Mouse (Mus musculus): ENCODE results near the gene Sbf1. TPM values are rescaled to one million over a fixed set of nuclear protein-coding genes. Genes with fewer than 3 reads are reported as not detected.

Gene Sbf1
- 30.5 and 30.9 TPM in 2 replicates for polyA plus RNA-seq (2015; fragmentation: Nextera tagmentation; extraction: Ambion mirVana)

DNA sequence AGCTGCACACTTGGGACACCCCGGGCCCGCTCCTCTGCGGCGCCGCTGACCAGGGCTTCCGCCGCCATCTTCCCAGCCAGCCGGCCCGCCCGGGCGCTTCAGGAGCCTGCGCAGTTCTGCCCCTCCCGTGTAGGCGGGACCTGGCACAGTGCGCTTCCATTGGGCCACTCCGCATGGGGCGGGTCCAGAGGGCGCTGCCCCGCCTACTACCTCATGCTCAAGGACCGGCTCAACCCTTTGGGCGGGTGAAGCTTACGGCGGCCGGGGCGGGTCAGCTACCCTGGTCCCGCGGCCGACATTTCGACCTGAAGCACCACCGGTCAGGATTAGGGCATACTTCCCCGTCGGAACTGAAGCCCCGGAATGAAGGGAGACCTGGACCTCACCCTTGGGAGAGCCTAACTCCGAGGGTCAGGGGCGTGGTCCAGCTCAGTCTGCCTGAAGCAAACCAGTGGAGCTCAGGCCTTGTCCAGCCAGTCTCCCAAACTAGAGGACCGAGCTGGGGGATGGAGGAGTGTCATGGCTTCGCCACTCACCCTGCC, at the start of gene Sbf1:
TSS of gene Sbf1 (minus strand) at position 122 of the 542 bp plus-strand sequence.

DNA sequence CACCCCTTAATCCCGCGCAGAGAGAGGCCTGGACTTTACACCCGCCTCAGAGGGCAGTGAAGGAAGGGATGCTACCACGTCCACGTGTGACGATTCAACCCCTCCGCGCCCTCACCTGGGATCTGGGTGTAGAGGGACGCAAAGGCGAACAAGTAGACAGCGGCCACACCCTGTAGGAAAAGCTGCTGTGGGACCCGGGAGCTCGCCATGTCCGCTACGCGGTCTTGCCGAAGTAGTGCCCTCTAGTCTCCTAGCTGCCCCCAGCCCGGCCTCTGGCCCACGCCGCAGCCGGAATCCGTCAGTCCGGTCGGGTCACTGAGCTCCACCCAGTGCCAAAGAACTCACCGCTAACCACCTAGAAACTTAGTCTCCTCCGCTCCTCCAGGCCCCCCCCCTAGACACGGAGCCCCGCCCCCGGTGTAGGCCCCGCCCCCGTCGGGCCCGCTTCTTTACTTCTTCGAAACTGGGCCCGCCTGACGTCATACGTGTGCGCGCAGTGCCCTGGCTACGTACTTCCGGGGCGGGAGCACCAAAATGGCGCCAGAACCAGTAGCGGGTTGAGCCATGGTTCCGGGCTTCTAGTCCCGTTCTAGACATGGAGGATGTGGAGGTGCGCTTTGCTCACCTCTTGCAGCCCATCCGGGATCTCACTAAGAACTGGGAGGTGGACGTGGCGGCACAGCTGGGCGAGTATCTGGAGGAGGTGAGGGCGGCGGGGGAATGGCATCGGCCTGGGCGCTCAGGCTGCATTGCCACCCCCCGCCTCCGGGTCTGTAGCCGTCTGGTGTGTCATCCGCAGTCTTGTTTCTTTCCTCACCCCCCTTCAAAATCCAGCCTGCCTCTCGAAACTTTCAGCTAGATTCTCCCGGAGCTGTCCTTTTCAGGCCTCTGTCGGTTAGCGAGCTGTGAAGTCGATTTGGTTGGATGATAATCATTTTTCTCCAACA, 40.4 kb upstream of the Sbf1 start, which contains the start of the genes Lmf2 and Ncaph2:
TSS of gene Lmf2 (minus strand) at position 419 of the 947 bp plus-strand sequence.
TSS of gene Ncaph2 (plus strand) at position 479 of the 947 bp plus-strand sequence.

DNA sequence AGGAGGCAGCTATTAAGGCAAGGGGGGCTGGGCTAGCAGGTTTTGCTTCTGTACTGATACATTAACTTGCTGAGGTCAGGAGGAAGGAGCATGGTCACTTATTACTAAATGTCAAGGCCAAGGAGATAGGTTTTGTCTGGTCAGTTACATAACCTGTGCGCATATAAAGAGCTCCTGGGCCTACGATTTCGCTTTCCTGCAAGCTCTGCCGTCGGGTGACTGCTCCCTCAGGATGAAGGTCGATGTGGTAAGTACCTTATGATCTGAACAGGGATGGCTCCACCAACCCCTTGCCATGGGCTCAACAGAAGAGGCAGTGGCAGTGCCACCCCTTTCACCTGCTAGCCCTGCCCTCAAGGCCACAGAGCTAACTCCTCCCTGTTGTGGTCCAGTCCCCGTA, 19.2 kb upstream of the Sbf1 start, which contains the start of gene Miox:
TSS of gene Miox (plus strand) at position 128 of the 400 bp plus-strand sequence.

DNA sequence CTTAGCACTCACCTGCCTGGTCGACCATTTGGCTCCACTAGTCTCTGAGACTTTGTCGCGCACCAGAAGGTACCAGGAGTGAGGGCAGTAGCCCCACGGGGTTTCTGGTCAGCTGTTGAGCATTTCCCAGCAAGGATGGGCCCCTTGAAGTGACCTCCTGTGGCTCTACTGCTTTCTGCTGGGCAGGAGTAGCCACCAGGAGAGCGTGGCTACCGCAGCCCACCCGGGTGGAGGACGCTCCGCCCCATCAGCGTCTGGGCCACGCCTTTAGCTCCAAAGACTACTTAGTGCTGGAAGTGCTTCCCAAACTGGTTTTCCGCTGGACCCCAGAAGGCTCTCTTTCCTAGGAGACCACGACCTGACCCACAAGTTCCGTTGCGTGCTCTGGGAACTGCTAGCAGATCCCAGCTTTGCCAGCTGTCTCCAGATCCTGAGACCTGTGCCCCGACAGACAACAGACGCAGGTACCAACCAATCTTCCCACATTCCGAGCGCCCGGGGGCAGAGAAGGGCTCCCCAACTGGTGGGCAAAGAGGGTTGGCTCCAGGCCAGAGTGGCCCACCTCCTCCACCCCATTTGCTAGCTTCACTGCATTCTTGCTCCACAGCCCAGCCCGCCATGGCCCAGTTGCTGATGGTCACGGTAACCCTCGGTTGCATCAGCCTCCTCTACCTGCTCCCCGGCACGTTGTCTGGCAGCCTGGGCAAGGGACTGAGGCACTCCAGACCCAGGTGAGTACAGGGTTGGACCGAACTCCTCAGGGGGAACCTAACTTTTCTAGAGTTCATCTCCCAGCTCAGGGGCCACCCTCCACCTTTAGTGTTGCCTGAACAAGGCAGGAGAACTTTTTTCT, 7.8 kb upstream of the Sbf1 start, which contains the start of gene Adm2:
TSS of gene Adm2 (plus strand) at position 51 of the 853 bp plus-strand sequence.

Small RNA genes within 50 kb of the gene (microRNA-seq; reads per million reads assigned to microRNA genes)
- gene Mir6959: not detected

Other genes with a start within 250 kb of the Sbf1 start
- 32.1 and 35.5 TPM in 2 replicates for gene Trabd, start 240.2 kb downstream of the Sbf1 start, polyA plus RNA-seq (2015; fragmentation: Nextera tagmentation; extraction: Ambion mirVana)
- gene Selenoo, start 226.2 kb downstream of the Sbf1 start, polyA plus RNA-seq (2015; fragmentation: Nextera tagmentation; extraction: Ambion mirVana): 12.3 and 12.6 TPM in 2 replicates
- 5.0 and 5.2 TPM in 2 replicates for gene Tubgcp6, start 192.2 kb downstream of the Sbf1 start, polyA plus RNA-seq (2015; fragmentation: Nextera tagmentation; extraction: Ambion mirVana)
- gene Hdac10, start 186.6 kb downstream of the Sbf1 start, polyA plus RNA-seq (2015; fragmentation: Nextera tagmentation; extraction: Ambion mirVana): 11.7 and 14.0 TPM in 2 replicates
- 6.3 and 6.7 TPM in 2 replicates for gene Mapk12, start 174.6 kb downstream of the Sbf1 start, polyA plus RNA-seq (2015; fragmentation: Nextera tagmentation; extraction: Ambion mirVana)
- 2.8 and 3.0 TPM in 2 replicates for gene Mapk11, start 165.7 kb downstream of the Sbf1 start, polyA plus RNA-seq (2015; fragmentation: Nextera tagmentation; extraction: Ambion mirVana)
- gene Plxnb2, start 134.5 kb downstream of the Sbf1 start, polyA plus RNA-seq (2015; fragmentation: Nextera tagmentation; extraction: Ambion mirVana): 109 and 111 TPM in 2 replicates
- gene Dennd6b, start 118.8 kb downstream of the Sbf1 start, polyA plus RNA-seq (2015; fragmentation: Nextera tagmentation; extraction: Ambion mirVana): 3.4 and 4.0 TPM in 2 replicates
- gene Ppp6r2, start 103.8 kb downstream of the Sbf1 start, polyA plus RNA-seq (2015; fragmentation: Nextera tagmentation; extraction: Ambion mirVana): 16.6 and 18.9 TPM in 2 replicates
- 0.40 and 0.57 TPM in 2 replicates for gene Adm2, start 7.4 kb upstream of the Sbf1 start, polyA plus RNA-seq (2015; fragmentation: Nextera tagmentation; extraction: Ambion mirVana)
- gene Miox, start 19.1 kb upstream of the Sbf1 start, polyA plus RNA-seq (2015; fragmentation: Nextera tagmentation; extraction: Ambion mirVana): not detected in 2 replicates
- gene Lmf2, start 40.3 kb upstream of the Sbf1 start, polyA plus RNA-seq (2015; fragmentation: Nextera tagmentation; extraction: Ambion mirVana): 43.3 and 44.4 TPM in 2 replicates
- 87.6 and 102 TPM in 2 replicates for gene Ncaph2, start 40.4 kb upstream of the Sbf1 start, polyA plus RNA-seq (2015; fragmentation: Nextera tagmentation; extraction: Ambion mirVana)
- 5.2 and 7.6 TPM in 2 replicates for gene Sco2, start 58.5 kb upstream of the Sbf1 start, polyA plus RNA-seq (2015; fragmentation: Nextera tagmentation; extraction: Ambion mirVana)
- 1.5 and 1.9 TPM in 2 replicates for gene Tymp, start 61.7 kb upstream of the Sbf1 start, polyA plus RNA-seq (2015; fragmentation: Nextera tagmentation; extraction: Ambion mirVana)
- gene Odf3b, start 64.0 kb upstream of the Sbf1 start, polyA plus RNA-seq (2015; fragmentation: Nextera tagmentation; extraction: Ambion mirVana): 0.17 and 0.23 TPM in 2 replicates
- gene Klhdc7b, start 69.6 kb upstream of the Sbf1 start, polyA plus RNA-seq (2015; fragmentation: Nextera tagmentation; extraction: Ambion mirVana): not detected in 2 replicates
- not detected in 2 replicates for gene Syce3, start 95.2 kb upstream of the Sbf1 start, polyA plus RNA-seq (2015; fragmentation: Nextera tagmentation; extraction: Ambion mirVana)
- 0.67 and 0.69 TPM in 2 replicates for gene Cpt1b, start 110.6 kb upstream of the Sbf1 start, polyA plus RNA-seq (2015; fragmentation: Nextera tagmentation; extraction: Ambion mirVana)
- gene C730034F03Rik, start 114.3 kb upstream of the Sbf1 start, polyA plus RNA-seq (2015; fragmentation: Nextera tagmentation; extraction: Ambion mirVana): 2.0 and 2.6 TPM in 2 replicates
- 0.19 TPM in 1 of 2 replicates, not detected in the other for gene Gm44502, start 114.4 kb upstream of the Sbf1 start, polyA plus RNA-seq (2015; fragmentation: Nextera tagmentation; extraction: Ambion mirVana)
- gene Chkb, start 114.6 kb upstream of the Sbf1 start, polyA plus RNA-seq (2015; fragmentation: Nextera tagmentation; extraction: Ambion mirVana): 35.8 and 36.2 TPM in 2 replicates
- gene Mapk8ip2, start 138.6 kb upstream of the Sbf1 start, polyA plus RNA-seq (2015; fragmentation: Nextera tagmentation; extraction: Ambion mirVana): 0.63 and 1.0 TPM in 2 replicates
- gene Arsa, start 162.1 kb upstream of the Sbf1 start, polyA plus RNA-seq (2015; fragmentation: Nextera tagmentation; extraction: Ambion mirVana): 22.7 and 25.5 TPM in 2 replicates
- gene Shank3, start 184.3 kb upstream of the Sbf1 start, polyA plus RNA-seq (2015; fragmentation: Nextera tagmentation; extraction: Ambion mirVana): 0.55 and 0.70 TPM in 2 replicates

All from urinary bladder, postnatal 0 days (tissue).